Mouse (Mus musculus): ENCODE measurements at regions not wholly inside any gene's neighbourhood (a gene's known extent, or its start where the extent isn't known, plus 50 kb on each side); places are given as distances from the start of the nearest gene placed in this dataset.

DNA sequence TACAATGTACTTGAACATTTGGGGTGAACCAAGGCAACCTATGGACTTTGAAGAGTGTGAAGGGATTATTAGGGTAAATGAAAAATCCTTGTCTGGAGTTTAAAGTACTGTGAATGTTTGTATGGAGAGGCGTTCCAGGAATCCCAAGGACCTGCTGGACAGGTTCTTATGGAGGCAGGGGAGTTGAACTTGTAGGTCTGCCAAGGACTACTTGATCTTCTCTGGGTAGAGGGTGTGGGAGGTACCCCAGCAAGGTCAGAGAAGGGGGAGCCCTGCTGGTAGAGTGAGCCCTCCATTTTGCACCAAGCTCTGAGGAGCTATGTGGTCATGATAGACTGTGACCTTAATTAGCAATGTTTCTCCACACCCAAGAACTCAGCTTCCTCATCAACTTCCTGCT is 253.7 kb upstream of the Plpp4 start:
- TF ChIP-seq EP300 (IDR thresholded peaks at IDR 0.05; ENCODE audit: insufficient read depth, low read depth, low read length) (no peak), POLR2A (IDR thresholded peaks at IDR 0.05; ENCODE audit: insufficient read depth, low read depth, low read length) (no peak), CTCF (IDR thresholded peaks at IDR 0.05) (no peak)
